Mouse (Mus musculus): ENCODE results near the gene Rps12. TPM values are rescaled to one million over a fixed set of nuclear protein-coding genes. Genes with fewer than 3 reads are reported as not detected.
A peak's percentile ranks its signal among the peaks of the same experiment; 100 is the strongest.

Gene Rps12
- 100 to 1,000 TPM; 169 to 225 TPM for total RNA-seq (2021)
- long read RNA-seq, experiment 1, transcript Rps12-203 (6 exons, 584 nt), result major isoform, 11 of 15 reads
- long read RNA-seq, experiment 1, partial matches to known transcripts, result 1 of 15 reads
- long read RNA-seq, experiment 1, other reads (novel, unspliced or antisense), result 1 of 15 reads
- long read RNA-seq, experiment 2, transcript Rps12-203 (6 exons, 584 nt), result major isoform, 7 of 11 reads
- long read RNA-seq, experiment 2, partial matches to known transcripts, result 0 of 11 reads
- long read RNA-seq, experiment 2, other reads (novel, unspliced or antisense), result 4 of 11 reads

GRCm38 (mm10) chr10:23787062-23787821 lies at the start of gene Rps12:
Gene Rps12, minus strand, starts transcription at chr10:23787275.
- intact Hi-C loops (cut with DNase I), result loop anchor here (10.0 kb wide), 1 partner anchor 1062 kb away; no protein-coding TSS in a partner anchor
- TF ChIP-seq CTCF (IDR thresholded peaks at IDR 0.05), result no peak; the same call in none of the 2 replicates
- H3K4me3 ChIP-seq, result peak within 1 kb of the TSS; percentile 91
- peak; percentile 99 to 100 for DNase-seq (ENCODE audit: extremely low spot score in 1 of 2, low spot score in 2 of 2)
- peak within 1 kb of the TSS; percentile 84 for H3K27ac ChIP-seq

- no peak for TF ChIP-seq CTCF (IDR thresholded peaks at IDR 0.05)
- intact Hi-C loops (cut with DNase I), result no loop called here
These were observed 49.2 kb upstream of the Rps12 start for GRCm38 (mm10) chr10:23836003-23836964.

GRCm38 (mm10) chr10:23826516-23826915 lies 39.4 kb upstream of the Rps12 start:
- no peak for TF ChIP-seq CTCF (IDR thresholded peaks at IDR 0.05)
- Histone ChIP-seq H3K27ac (no peak overlapping the region), H3K4me3 (no peak overlapping the region)
- intact Hi-C loops (cut with DNase I), result no loop called here
- no peak for DNase-seq (ENCODE audit: extremely low spot score in 1 of 2, low spot score in 2 of 2)

More at GRCm38 (mm10) chr10:23836003-23836964, 49.2 kb upstream of the Rps12 start:
- Histone ChIP-seq H3K27ac (no peak overlapping the region), H3K4me3 (no peak overlapping the region)
- no peak for DNase-seq (ENCODE audit: extremely low spot score in 1 of 2, low spot score in 2 of 2)

- TF ChIP-seq CTCF (IDR thresholded peaks at IDR 0.05), result no peak
- intact Hi-C loops (cut with DNase I), result loop anchor here (10.0 kb wide), 1 partner anchor 479 kb away; no protein-coding TSS in a partner anchor
- Histone ChIP-seq H3K27ac (no peak overlapping the region), H3K4me3 (no peak overlapping the region)
- DNase-seq (ENCODE audit: extremely low spot score in 1 of 2, low spot score in 2 of 2), result no peak
These were observed 29.2 kb upstream of the Rps12 start for GRCm38 (mm10) chr10:23816241-23816640.

- no peak overlapping the region for H3K27ac ChIP-seq
These were observed 28.1 kb upstream of the Rps12 start for GRCm38 (mm10) chr10:23815168-23815567.

GRCm38 (mm10) chr10:23812852-23813766 lies 26.0 kb upstream of the Rps12 start:
- Histone ChIP-seq H3K27ac (no peak overlapping the region), H3K4me3 (no peak overlapping the region)
- no peak for TF ChIP-seq CTCF (IDR thresholded peaks at IDR 0.05)
- intact Hi-C loops (cut with DNase I), result loop anchor here (2.0 to 10.0 kb wide), 2 partner anchors 318 to 482 kb away; no protein-coding TSS in a partner anchor
- DNase-seq (ENCODE audit: extremely low spot score in 1 of 2, low spot score in 2 of 2), result no peak

More at GRCm38 (mm10) chr10:23815168-23815567, 28.1 kb upstream of the Rps12 start:
- intact Hi-C loops (cut with DNase I), result loop anchor here (1.0 to 10.0 kb wide), 2 partner anchors 265 to 480 kb away; no protein-coding TSS in a partner anchor
- TF ChIP-seq CTCF (IDR thresholded peaks at IDR 0.05), result no peak; the same call in none of the 2 replicates
- peak; percentile 63 to 80 for DNase-seq (ENCODE audit: extremely low spot score in 1 of 2, low spot score in 2 of 2)
- H3K4me3 ChIP-seq, result no peak overlapping the region

- intact Hi-C loops (cut with DNase I), result loop anchor here (2.0 to 10.0 kb wide), 2 partner anchors 318 to 482 kb away; no protein-coding TSS in a partner anchor
- no peak for TF ChIP-seq CTCF (IDR thresholded peaks at IDR 0.05)
- DNase-seq (ENCODE audit: extremely low spot score in 1 of 2, low spot score in 2 of 2), result no peak
- H3K27ac ChIP-seq, result no peak overlapping the region
- no peak overlapping the region for H3K4me3 ChIP-seq
These were observed 25.3 kb upstream of the Rps12 start for GRCm38 (mm10) chr10:23812438-23812759.

GRCm38 (mm10) chr10:23811635-23812437 lies 24.8 kb upstream of the Rps12 start:
- TF ChIP-seq CTCF (IDR thresholded peaks at IDR 0.05), result peak; percentile 98
- intact Hi-C loops (cut with DNase I), result loop anchor here (2.0 to 10.0 kb wide), 2 partner anchors 319 to 483 kb away; no protein-coding TSS in a partner anchor
- H3K27ac ChIP-seq, result no peak overlapping the region

GRCm38 (mm10) chr10:23806201-23806600 lies 19.1 kb upstream of the Rps12 start:
- H3K4me3 ChIP-seq, result no peak overlapping the region
- H3K27ac ChIP-seq, result no peak overlapping the region
- no peak for DNase-seq (ENCODE audit: extremely low spot score in 1 of 2, low spot score in 2 of 2)
- no peak for TF ChIP-seq CTCF (IDR thresholded peaks at IDR 0.05)
- intact Hi-C loops (cut with DNase I), result no loop called here

More at GRCm38 (mm10) chr10:23811635-23812437, 24.8 kb upstream of the Rps12 start:
- peak; percentile 56 to 73 for DNase-seq (ENCODE audit: extremely low spot score in 1 of 2, low spot score in 2 of 2)
- H3K4me3 ChIP-seq, result no peak overlapping the region

Data from left cerebral cortex, adult 2 months (tissue).